Mouse (Mus musculus): Measurements from ENCODE around the gene Shc4.

DNA sequence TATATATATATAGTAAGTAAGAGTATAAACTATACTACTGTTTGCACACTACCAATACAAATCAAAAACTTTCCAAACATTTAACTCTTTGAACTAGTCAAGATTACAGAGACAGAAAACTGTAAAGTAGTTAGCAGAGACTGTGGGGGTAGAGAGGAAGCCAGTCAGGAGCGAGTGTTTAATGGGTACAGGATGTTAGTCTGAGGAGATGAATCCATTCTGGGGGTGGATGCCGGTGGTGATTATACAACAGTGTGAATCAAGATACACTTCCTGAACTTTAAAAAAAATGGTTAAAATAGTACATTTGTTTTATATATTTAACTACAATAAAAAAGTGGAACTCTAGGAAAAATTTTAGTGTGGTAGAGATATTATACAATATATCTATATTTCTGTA is 31.9 kb downstream of the Shc4 start:
- no peak for TF ChIP-seq CTCF (IDR thresholded peaks at IDR 0.05; ENCODE audit: low read depth)
- TF ChIP-seq EP300 (IDR thresholded peaks at IDR 0.05; ENCODE audit: low read depth) = no peak

Data from liver, postnatal 0 days (tissue).